Mouse (Mus musculus) hindbrain, embryonic 13.5 days (tissue): ENCODE results near the gene Col4a3. TPM values are rescaled to one million over a fixed set of nuclear protein-coding genes. Genes with fewer than 3 reads are reported as not detected.

Experiments
- ATAC-seq: fragments of 200-750 bp; cut with Nextera tagmentation; 2 replicates; pipeline ENCODE4 v1.8.0; 2017; ENCODE audit warnings: moderate TSS enrichment; ENCODE audit not compliant: low FRiP score
- H3K27ac ChIP-seq: fragments of 300-500 bp; sonication (generic); 2 replicates; pipeline ENCODE4 v1.5.1; 2015; ENCODE audit warnings: inconsistent platforms, mild to moderate bottlenecking, moderate library complexity
- H3K27me3 ChIP-seq: fragments of 300-500 bp; sonication (generic); 2 replicates; pipeline ENCODE4 v1.6.1; 2015; ENCODE audit warnings: mild to moderate bottlenecking, inconsistent platforms
- H3K36me3 ChIP-seq: fragments of 300-500 bp; sonication (generic); 2 replicates; pipeline ENCODE4 v1.6.1; 2015; ENCODE audit warnings: mild to moderate bottlenecking, inconsistent platforms
- H3K4me1 ChIP-seq: fragments of 300-500 bp; sonication (generic); replicated peaks from 2 replicates; pipeline ENCODE4 v1.6.1; 2015; ENCODE audit warnings: inconsistent platforms
- H3K4me2 ChIP-seq: fragments of 300-500 bp; sonication (generic); 2 replicates; pipeline ENCODE4 v1.6.1; 2015; ENCODE audit warnings: inconsistent platforms, mild to moderate bottlenecking, moderate library complexity
- H3K4me3 ChIP-seq: fragments of 300-500 bp; sonication (generic); 2 replicates; pipeline ENCODE4 v1.5.1; 2015; ENCODE audit warnings: mild to moderate bottlenecking, inconsistent platforms
- H3K9ac ChIP-seq: fragments of 300-500 bp; sonication (generic); 2 replicates; pipeline ENCODE4 v1.6.1; 2015; ENCODE audit warnings: mild to moderate bottlenecking, inconsistent platforms
- H3K9me3 ChIP-seq: fragments of 300-500 bp; sonication (generic); 2 replicates; pipeline ENCODE4 v1.6.1; 2016; ENCODE audit warnings: inconsistent platforms
- WGBS: fragments of 180-500 bp; shearing (Covaris S2); methylation state at CpG from one replicate; pipeline ENCODE4 v1.1.7; 2015; 5-methylcytosine and 5-hydroxymethylcytosine counted together
- polyA plus RNA-seq: library from polyadenylated mRNA; unstranded; fragments of >200 nt; fragmentation: Nextera tagmentation; extraction: Ambion mirVana; gene quantifications from 2 replicates; pipeline ENCODE4 v1.2.1, GENCODE M21; 2015

Col4a3 gene
- polyA plus RNA-seq, 1 experiment from 2014 or later = 0.25 TPM

GRCm38 (mm10) chr1:82724339-82725025, 137.8 kb downstream of the Col4a3 start, which contains the start of gene Mff:
Gene Mff, plus strand, starts transcription at chr1:82724890.
- Histone ChIP-seq H3K36me3 (peaks cover 12% of the 10 kb centered on the region), H3K27ac (peak within 1 kb of the TSS; percentile 80), H3K9me3 (no peaks in the 10 kb centered on the region), H3K27me3 (peaks cover 36% of the 10 kb centered on the region), H3K4me3 (peak within 1 kb of the TSS; percentile 88), H3K4me1 (peaks cover 10% of the 10 kb centered on the region), H3K9ac (peak within 1 kb of the TSS; percentile 95), H3K4me2 (peak within 1 kb of the TSS; percentile 90)
- WGBS = 10% methylated on average over 38 of the region's 38 CpGs
- peak; percentile 99 for ATAC-seq

GRCm38 (mm10) chr1:82725026-82725874, 138.5 kb downstream of the Col4a3 start:
- Histone ChIP-seq H3K4me2 (peak overlapping the region; percentile 90), H3K27me3 (peaks cover 30% of the 10 kb centered on the region), H3K9ac (peak overlapping the region; percentile 95), H3K4me3 (peak overlapping the region; percentile 88), H3K27ac (peak overlapping the region; percentile 80), H3K36me3 (peaks cover 20% of the 10 kb centered on the region), H3K9me3 (no peaks in the 10 kb centered on the region), H3K4me1 (peaks cover 10% of the 10 kb centered on the region)
- peak; percentile 98 for ATAC-seq
- WGBS = under 1% methylated on average over 37 of the region's 37 CpGs

GRCm38 (mm10) chr1:82725875-82726185, 139.1 kb downstream of the Col4a3 start:
- Histone ChIP-seq H3K27me3 (peaks cover 24% of the 10 kb centered on the region), H3K4me1 (peaks cover 10% of the 10 kb centered on the region), H3K27ac (no peak overlapping the region), H3K4me2 (peak overlapping the region; percentile 90), H3K36me3 (peaks cover 24% of the 10 kb centered on the region), H3K9ac (peak overlapping the region; percentile 95), H3K9me3 (no peaks in the 10 kb centered on the region), H3K4me3 (peak overlapping the region; percentile 88)
- ATAC-seq = no peak
- 53% methylated on average over 4 of the region's 4 CpGs for WGBS

- Histone ChIP-seq H3K4me3 (no peak overlapping the region), H3K27me3 (peaks cover 17% of the 10 kb centered on the region), H3K27ac (no peak overlapping the region), H3K4me2 (no peak overlapping the region), H3K4me1 (peaks cover 10% of the 10 kb centered on the region), H3K9me3 (no peaks in the 10 kb centered on the region), H3K36me3 (peaks cover 30% of the 10 kb centered on the region), H3K9ac (no peak overlapping the region)
- 94% methylated on average over 5 of the region's 5 CpGs for WGBS
- ATAC-seq = no peak
Observed at GRCm38 (mm10) chr1:82726482-82726881, 139.8 kb downstream of the Col4a3 start.

- Histone ChIP-seq H3K36me3 (peaks cover 83% of the 10 kb centered on the region), H3K27ac (no peak overlapping the region), H3K9ac (no peak overlapping the region), H3K4me3 (no peak overlapping the region), H3K4me1 (no peaks in the 10 kb centered on the region), H3K9me3 (no peaks in the 10 kb centered on the region), H3K27me3 (no peaks in the 10 kb centered on the region), H3K4me2 (no peak overlapping the region)
- 93% methylated on average over 1 of the region's 1 CpGs for WGBS
- ATAC-seq = no peak
Observed at GRCm38 (mm10) chr1:82733357-82733756, 146.6 kb downstream of the Col4a3 start.

GRCm38 (mm10) chr1:82738066-82738465, 151.3 kb downstream of the Col4a3 start:
- H3K4me3 ChIP-seq = no peak overlapping the region
- 87% methylated on average over 1 of the region's 1 CpGs for WGBS
- H3K36me3 ChIP-seq = peaks cover 63% of the 10 kb centered on the region
- H3K9ac ChIP-seq = no peak overlapping the region
- no peak overlapping the region for H3K27ac ChIP-seq
- H3K4me2 ChIP-seq = no peak overlapping the region
- no peak for ATAC-seq
- H3K27me3 ChIP-seq = no peaks in the 10 kb centered on the region
- H3K4me1 ChIP-seq = no peaks in the 10 kb centered on the region
- H3K9me3 ChIP-seq = no peaks in the 10 kb centered on the region

- Histone ChIP-seq H3K4me3 (no peak overlapping the region), H3K9ac (no peak overlapping the region), H3K4me1 (no peaks in the 10 kb centered on the region), H3K4me2 (no peak overlapping the region), H3K9me3 (no peaks in the 10 kb centered on the region), H3K27ac (no peak overlapping the region), H3K36me3 (peaks cover 40% of the 10 kb centered on the region), H3K27me3 (no peaks in the 10 kb centered on the region)
- no peak for ATAC-seq
- 92% methylated on average over 7 of the region's 7 CpGs for WGBS
Observed at GRCm38 (mm10) chr1:82741539-82741938, 154.8 kb downstream of the Col4a3 start.

- Histone ChIP-seq H3K9me3 (no peaks in the 10 kb centered on the region), H3K9ac (no peak overlapping the region), H3K27me3 (no peaks in the 10 kb centered on the region), H3K4me3 (no peak overlapping the region), H3K4me1 (no peaks in the 10 kb centered on the region), H3K27ac (no peak overlapping the region), H3K36me3 (peaks cover 27% of the 10 kb centered on the region), H3K4me2 (no peak overlapping the region)
- 95% methylated on average over 3 of the region's 3 CpGs for WGBS
- no peak for ATAC-seq
Observed at GRCm38 (mm10) chr1:82743962-82744361, 157.2 kb downstream of the Col4a3 start.

- H3K27ac ChIP-seq = no peak overlapping the region
- no peaks in the 10 kb centered on the region for H3K9me3 ChIP-seq
- H3K4me1 ChIP-seq = no peaks in the 10 kb centered on the region
- H3K27me3 ChIP-seq = no peaks in the 10 kb centered on the region
- H3K9ac ChIP-seq = no peak overlapping the region
- no peak overlapping the region for H3K4me3 ChIP-seq
- WGBS = 88% methylated on average over 4 of the region's 4 CpGs
- H3K4me2 ChIP-seq = no peak overlapping the region
- no peak for ATAC-seq
- H3K36me3 ChIP-seq = peaks cover 25% of the 10 kb centered on the region
Observed at GRCm38 (mm10) chr1:82746408-82746807, 159.7 kb downstream of the Col4a3 start.

- Histone ChIP-seq H3K9ac (no peak overlapping the region), H3K4me2 (no peak overlapping the region), H3K36me3 (peaks cover 19% of the 10 kb centered on the region), H3K27ac (no peak overlapping the region), H3K9me3 (no peaks in the 10 kb centered on the region), H3K4me3 (no peak overlapping the region), H3K27me3 (no peaks in the 10 kb centered on the region), H3K4me1 (no peaks in the 10 kb centered on the region)
- 91% methylated on average over 2 of the region's 2 CpGs for WGBS
- ATAC-seq = no peak
Observed at GRCm38 (mm10) chr1:82747714-82748452, 161.2 kb downstream of the Col4a3 start.

- Histone ChIP-seq H3K4me3 (no peak overlapping the region), H3K27me3 (no peaks in the 10 kb centered on the region), H3K9me3 (no peaks in the 10 kb centered on the region), H3K4me2 (no peak overlapping the region), H3K36me3 (peaks cover 33% of the 10 kb centered on the region), H3K4me1 (no peaks in the 10 kb centered on the region), H3K27ac (no peak overlapping the region), H3K9ac (no peak overlapping the region)
- ATAC-seq = no peak
- 97% methylated on average over 1 of the region's 1 CpGs for WGBS
Observed at GRCm38 (mm10) chr1:82759520-82759919, 172.8 kb downstream of the Col4a3 start.

- Histone ChIP-seq H3K4me2 (no peak overlapping the region), H3K36me3 (peaks cover 16% of the 10 kb centered on the region), H3K9ac (no peak overlapping the region), H3K27ac (no peak overlapping the region), H3K27me3 (no peaks in the 10 kb centered on the region), H3K4me1 (no peaks in the 10 kb centered on the region), H3K9me3 (no peaks in the 10 kb centered on the region), H3K4me3 (no peak overlapping the region)
- no peak for ATAC-seq
- WGBS = 91% methylated on average over 8 of the region's 8 CpGs
Observed at GRCm38 (mm10) chr1:82761454-82762169, 174.9 kb downstream of the Col4a3 start.
